Mouse (Mus musculus): ENCODE results near the gene Fbxw9. TPM values are rescaled to one million over a fixed set of nuclear protein-coding genes. Genes with fewer than 3 reads are reported as not detected.
"Not testable (repeated sequence)": the region's sequence is repeated elsewhere in the genome, so short reads cannot be mapped to it uniquely, and the experiment has no call there.

The Fbxw9 gene
- polyA plus RNA-seq, 1 experiment, result 29.3 TPM

GRCm38 (mm10) chr8:85080214-85080531 is 20.3 kb downstream of the Fbxw9 start:
- Histone ChIP-seq H3K27ac (ENCODE audit: insufficient read depth, low read length) (peak overlapping the region; percentile 35), H3K4me1 (ENCODE audit: control insufficient read depth, insufficient read depth, low read length) (peaks cover 13% of the 10 kb centered on the region), H3K27me3 (ENCODE audit: control insufficient read depth, insufficient read depth, low read length) (no peaks in the 10 kb centered on the region), H3K4me3 (replicated peaks; ENCODE audit: insufficient read depth, low read depth, low read length) (peak overlapping the region; percentile 73)
- TF ChIP-seq CTCF (IDR thresholded peaks at IDR 0.05; ENCODE audit: borderline replicate concordance, insufficient read depth, low read depth, low read length), result no peak
- no peak for TF ChIP-seq POLR2A (IDR thresholded peaks at IDR 0.05; ENCODE audit: borderline replicate concordance, insufficient read depth, low read length)
- WGBS, result under 1% methylated on average over 25 of the region's 25 CpGs
- DNase-seq, result no peak

GRCm38 (mm10) chr8:85080532-85081215 is 20.8 kb downstream of the Fbxw9 start, which contains the start of gene Wdr83os:
Wdr83os (plus strand) TSS chr8:85080740.
- TF ChIP-seq POLR2A (IDR thresholded peaks at IDR 0.05; ENCODE audit: borderline replicate concordance, insufficient read depth, low read length), result peak; percentile 47; the same call in 1 of the 2 replicates
- no peak for TF ChIP-seq CTCF (IDR thresholded peaks at IDR 0.05; ENCODE audit: borderline replicate concordance, insufficient read depth, low read depth, low read length)
- peak within 1 kb of the TSS; percentile 73 for H3K4me3 ChIP-seq (replicated peaks; ENCODE audit: insufficient read depth, low read depth, low read length)
- peak within 1 kb of the TSS; percentile 35 for H3K27ac ChIP-seq (ENCODE audit: insufficient read depth, low read length)
- peaks cover 13% of the 10 kb centered on the region for H3K4me1 ChIP-seq (ENCODE audit: control insufficient read depth, insufficient read depth, low read length)
- DNase-seq, result peak; percentile 65 to 70
- no peaks in the 10 kb centered on the region for H3K27me3 ChIP-seq (ENCODE audit: control insufficient read depth, insufficient read depth, low read length)
- under 1% methylated on average over 30 of the region's 30 CpGs for WGBS

- WGBS, result 1% methylated on average over 9 of the region's 9 CpGs
- Histone ChIP-seq H3K27ac (ENCODE audit: insufficient read depth, low read length) (peak within 1 kb of the TSS; percentile 35), H3K27me3 (ENCODE audit: control insufficient read depth, insufficient read depth, low read length) (no peaks in the 10 kb centered on the region), H3K4me1 (ENCODE audit: control insufficient read depth, insufficient read depth, low read length) (peaks cover 13% of the 10 kb centered on the region), H3K4me3 (replicated peaks; ENCODE audit: insufficient read depth, low read depth, low read length) (peak within 1 kb of the TSS; percentile 73)
- no peak for DNase-seq
- TF ChIP-seq POLR2A (IDR thresholded peaks at IDR 0.05; ENCODE audit: borderline replicate concordance, insufficient read depth, low read length), result no peak
- no peak for TF ChIP-seq CTCF (IDR thresholded peaks at IDR 0.05; ENCODE audit: borderline replicate concordance, insufficient read depth, low read depth, low read length)
Observed at GRCm38 (mm10) chr8:85081216-85081555, 21.3 kb downstream of the Fbxw9 start, which contains the start of gene Wdr83. Wdr83 (minus strand) TSS chr8:85081306.

- not testable (repeated sequence) for DNase-seq; H3K27ac ChIP-seq (ENCODE audit: insufficient read depth, low read length); H3K4me3 ChIP-seq (replicated peaks; ENCODE audit: insufficient read depth, low read depth, low read length); H3K27me3 ChIP-seq (ENCODE audit: control insufficient read depth, insufficient read depth, low read length)
- H3K4me1 ChIP-seq (ENCODE audit: control insufficient read depth, insufficient read depth, low read length), result peaks cover 13% of the 10 kb centered on the region
- WGBS, result 87% methylated on average over 4 of the region's 4 CpGs
Observed at GRCm38 (mm10) chr8:85082169-85082568, 22.3 kb downstream of the Fbxw9 start.

- Histone ChIP-seq H3K4me3 (replicated peaks; ENCODE audit: insufficient read depth, low read depth, low read length) (peak within 1 kb of the TSS; percentile 93), H3K27ac (ENCODE audit: insufficient read depth, low read length) (peak within 1 kb of the TSS; percentile 70; the same call in 1 of the 2 replicates), H3K27me3 (ENCODE audit: control insufficient read depth, insufficient read depth, low read length) (no peaks in the 10 kb centered on the region), H3K4me1 (ENCODE audit: control insufficient read depth, insufficient read depth, low read length) (peaks cover 13% of the 10 kb centered on the region)
- WGBS, result under 1% methylated on average over 30 of the region's 30 CpGs
- peak; percentile 87 to 90 for DNase-seq
- 0 out of 2 replicates have a peak, but pooled peaks have one; percentile 25 for TF ChIP-seq CTCF (IDR thresholded peaks at IDR 0.05; ENCODE audit: borderline replicate concordance, insufficient read depth, low read depth, low read length)
- peak; percentile 80 for TF ChIP-seq POLR2A (IDR thresholded peaks at IDR 0.05; ENCODE audit: borderline replicate concordance, insufficient read depth, low read length)
Observed at GRCm38 (mm10) chr8:85083108-85083813, 23.4 kb downstream of the Fbxw9 start, which contains the start of gene Man2b1. Man2b1 (plus strand) TSS chr8:85083270.

GRCm38 (mm10) chr8:85084633-85085032 is 24.8 kb downstream of the Fbxw9 start:
- TF ChIP-seq CTCF (IDR thresholded peaks at IDR 0.05; ENCODE audit: borderline replicate concordance, insufficient read depth, low read depth, low read length) (no peak), POLR2A (IDR thresholded peaks at IDR 0.05; ENCODE audit: borderline replicate concordance, insufficient read depth, low read length) (no peak)
- DNase-seq, result no peak
- H3K27me3 ChIP-seq (ENCODE audit: control insufficient read depth, insufficient read depth, low read length), result no peaks in the 10 kb centered on the region
- H3K4me3 ChIP-seq (replicated peaks; ENCODE audit: insufficient read depth, low read depth, low read length), result no peak overlapping the region
- H3K27ac ChIP-seq (ENCODE audit: insufficient read depth, low read length), result no peak overlapping the region
- peaks cover 10% of the 10 kb centered on the region; the same call in 1 of the 2 replicates for H3K4me1 ChIP-seq (ENCODE audit: control insufficient read depth, insufficient read depth, low read length)
- 90% methylated on average over 8 of the region's 8 CpGs for WGBS

- whole genome bisulfite sequencing, result 82% methylated on average over 3 of the region's 3 CpGs
- DNase-seq, result no peak
- H3K4me1 ChIP-seq (ENCODE audit: control insufficient read depth, insufficient read depth, low read length), result 0 out of 2 replicates have a peak, but pooled peaks cover 7% of the 10 kb centered on the region
- H3K27me3 ChIP-seq (ENCODE audit: control insufficient read depth, insufficient read depth, low read length), result no peaks in the 10 kb centered on the region
- TF ChIP-seq CTCF (IDR thresholded peaks at IDR 0.05; ENCODE audit: borderline replicate concordance, insufficient read depth, low read depth, low read length), result no peak
- no peak for TF ChIP-seq POLR2A (IDR thresholded peaks at IDR 0.05; ENCODE audit: borderline replicate concordance, insufficient read depth, low read length)
- no peak overlapping the region for H3K27ac ChIP-seq (ENCODE audit: insufficient read depth, low read length)
- no peak overlapping the region for H3K4me3 ChIP-seq (replicated peaks; ENCODE audit: insufficient read depth, low read depth, low read length)
Observed at GRCm38 (mm10) chr8:85086238-85086637, 26.4 kb downstream of the Fbxw9 start.

GRCm38 (mm10) chr8:85088771-85089170 is 28.9 kb downstream of the Fbxw9 start:
- Histone ChIP-seq H3K4me1 (ENCODE audit: control insufficient read depth, insufficient read depth, low read length) (0 out of 2 replicates have a peak, but pooled peaks cover 5% of the 10 kb centered on the region), H3K27me3 (ENCODE audit: control insufficient read depth, insufficient read depth, low read length) (no peaks in the 10 kb centered on the region), H3K4me3 (replicated peaks; ENCODE audit: insufficient read depth, low read depth, low read length) (no peak overlapping the region), H3K27ac (ENCODE audit: insufficient read depth, low read length) (no peak overlapping the region)
- WGBS, result 72% methylated on average over 2 of the region's 2 CpGs
- TF ChIP-seq CTCF (IDR thresholded peaks at IDR 0.05; ENCODE audit: borderline replicate concordance, insufficient read depth, low read depth, low read length) (no peak), POLR2A (IDR thresholded peaks at IDR 0.05; ENCODE audit: borderline replicate concordance, insufficient read depth, low read length) (no peak)
- DNase-seq, result no peak
